8 mouse cellular contexts compared by ENCODE assay signal in genomic region chr9:20951441-20951840, GRCm38 (mm10). TPM values are rescaled to one million over a fixed set of nuclear protein-coding genes. Genes with fewer than 3 reads are reported as not detected.
A peak's percentile ranks its signal among the peaks of the same experiment; 100 is the strongest.
DNase-seq lines count a peak whose midpoint lies in the region; ATAC-seq and TF ChIP-seq lines count a peak whose summit lies in the region.

No protein-coding gene starts in this region.

- DNase-seq in right cerebral cortex, postnatal 10 days (ENCODE audit: low spot score in 2 of 2), result peak; percentile 36 to 50
- no peak for DNase-seq in right cerebral cortex, postnatal 14 days
- peak; percentile 28 for DNase-seq in brain, embryonic 14.5 days (ENCODE audit: low read depth)
- DNase-seq in kidney, adult 2 months, result peak; percentile 33
- DNase-seq in yolk sac, embryonic 10.5 days (ENCODE audit: low spot score), result peak; percentile 43
- no peak for DNase-seq in layer of hippocampus, postnatal 25 days (ENCODE audit: extremely low spot score in 1 of 2, low spot score in 1 of 2)

- no peaks in the 10 kb centered on the region for H3K9me3 ChIP-seq in forebrain, embryonic 15.5 days
- no peaks in the 10 kb centered on the region for H3K9me3 ChIP-seq in lung, embryonic 16.5 days (ENCODE audit: control insufficient read depth, low read length)

- peak overlapping the region; percentile 59 for H3K4me2 ChIP-seq in forebrain, embryonic 15.5 days (replicated peaks)
- H3K4me2 ChIP-seq in lung, embryonic 16.5 days (ENCODE audit: low read depth, low read length), result peak overlapping the region; percentile 87

- no peaks in the 10 kb centered on the region for H3K27me3 ChIP-seq in forebrain, embryonic 15.5 days
- no peaks in the 10 kb centered on the region for H3K27me3 ChIP-seq in kidney, adult 2 months (replicated peaks; ENCODE audit: control insufficient read depth, insufficient read depth, low read length)
- no peaks in the 10 kb centered on the region for H3K27me3 ChIP-seq in lung, embryonic 16.5 days (ENCODE audit: control insufficient read depth, insufficient read depth, low read depth, low read length)

- peak overlapping the region; percentile 83 for H3K4me3 ChIP-seq in forebrain, embryonic 15.5 days
- peak overlapping the region; percentile 87; the same call in 1 of the 2 replicates for H3K4me3 ChIP-seq in kidney, adult 2 months (ENCODE audit: insufficient read depth, low read depth, low read length)
- peak overlapping the region; percentile 98 for H3K4me3 ChIP-seq in lung, embryonic 16.5 days (ENCODE audit: low read length)

- no peak overlapping the region for H3K27ac ChIP-seq in forebrain, embryonic 15.5 days (replicated peaks)
- H3K27ac ChIP-seq in kidney, adult 2 months (ENCODE audit: insufficient read depth, low read depth, low read length), result no peak overlapping the region
- peak overlapping the region; percentile 97 for H3K27ac ChIP-seq in lung, embryonic 16.5 days (ENCODE audit: low read length)

- peak overlapping the region; percentile 85 for H3K9ac ChIP-seq in forebrain, embryonic 15.5 days (replicated peaks)
- H3K9ac ChIP-seq in lung, embryonic 16.5 days (ENCODE audit: low read length), result peak overlapping the region; percentile 77

- H3K4me1 ChIP-seq in forebrain, embryonic 15.5 days, result peaks cover 16% of the 10 kb centered on the region
- H3K4me1 ChIP-seq in kidney, adult 2 months (ENCODE audit: control insufficient read depth, insufficient read depth, low read length), result no peaks in the 10 kb centered on the region
- peaks cover 19% of the 10 kb centered on the region for H3K4me1 ChIP-seq in lung, embryonic 16.5 days (replicated peaks; ENCODE audit: control insufficient read depth, insufficient read depth, low read length)

- TF ChIP-seq CTCF in brain, embryonic 14.5 days (IDR thresholded peaks at IDR 0.05; ENCODE audit: borderline replicate concordance, extremely low read depth, insufficient read depth, insufficient read length), result no peak
- no peak for TF ChIP-seq CTCF in kidney, adult 2 months (conservative IDR thresholded peaks at IDR 0.05; ENCODE audit: insufficient read depth, insufficient read length, low read depth, low read length)

- ATAC-seq in forebrain, embryonic 15.5 days (replicated peaks), result no peak
- ATAC-seq in lung, embryonic 16.5 days (ENCODE audit: low read depth), result peak; percentile 16; the same call in 1 of the 2 replicates

- 12% methylated on average over 14 of the region's 14 CpGs for WGBS in forebrain, embryonic 15.5 days
- 11% methylated on average over 14 of the region's 14 CpGs for WGBS in kidney, adult 2 months
- WGBS in lung, embryonic 16.5 days, result 4% methylated on average over 14 of the region's 14 CpGs

- TF ChIP-seq POLR2A in brain, embryonic 14.5 days (IDR thresholded peaks at IDR 0.05; ENCODE audit: borderline replicate concordance, extremely low read depth, insufficient read depth, insufficient read length, poor library complexity, severe bottlenecking), result no peak
- no peak for TF ChIP-seq POLR2A in kidney, adult 2 months (IDR thresholded peaks at IDR 0.05; ENCODE audit: low read depth, low read length)

- no peaks in the 10 kb centered on the region for H3K36me3 ChIP-seq in forebrain, embryonic 15.5 days
- H3K36me3 ChIP-seq in kidney, adult 2 months (ENCODE audit: control insufficient read depth, insufficient read depth, low read length), result no peaks in the 10 kb centered on the region
- no peaks in the 10 kb centered on the region for H3K36me3 ChIP-seq in lung, embryonic 16.5 days (ENCODE audit: control insufficient read depth, insufficient read depth, low read length)

RNA-seq across cellular contexts. Expression of gene Dnmt1, which starts 8.2 kb away (rescaled TPM):
- 90.1 and 103 TPM in 2 replicates for polyA plus RNA-seq in brain, embryonic 14.5 days (2012; rRNA removed)
- polyA plus RNA-seq in forebrain, embryonic 15.5 days (2015; fragmentation: Nextera tagmentation; extraction: Ambion mirVana), result 80.0 and 84.6 TPM in 2 replicates
- 12.1 and 12.5 TPM in 2 replicates for polyA plus RNA-seq in kidney, adult 2 months (2012; rRNA removed)
- 92.5 and 97.1 TPM in 2 replicates for polyA plus RNA-seq in lung, embryonic 16.5 days (2015; fragmentation: Nextera tagmentation; extraction: Ambion mirVana)
- 10 to 100 TPM; 34.6 to 36.3 TPM for total RNA-seq in layer of hippocampus, postnatal 25 days (2021)

RNA-seq across cellular contexts. Expression of gene S1pr2, which starts 25.1 kb away (rescaled TPM):
- polyA plus RNA-seq in brain, embryonic 14.5 days (2012; rRNA removed), result 4.7 and 6.0 TPM in 2 replicates
- 6.9 and 7.5 TPM in 2 replicates for polyA plus RNA-seq in forebrain, embryonic 15.5 days (2015; fragmentation: Nextera tagmentation; extraction: Ambion mirVana)
- 3.5 and 4.0 TPM in 2 replicates for polyA plus RNA-seq in kidney, adult 2 months (2012; rRNA removed)
- polyA plus RNA-seq in lung, embryonic 16.5 days (2015; fragmentation: Nextera tagmentation; extraction: Ambion mirVana), result 63.5 and 67.2 TPM in 2 replicates
- total RNA-seq in layer of hippocampus, postnatal 25 days (2021), result 1 to 10 TPM; 2.5 to 3.6 TPM

RNA-seq across cellular contexts. Expression of gene Mrpl4, which starts 51.1 kb away (rescaled TPM):
- 81.1 and 85.4 TPM in 2 replicates for polyA plus RNA-seq in brain, embryonic 14.5 days (2012; rRNA removed)
- 112 and 115 TPM in 2 replicates for polyA plus RNA-seq in forebrain, embryonic 15.5 days (2015; fragmentation: Nextera tagmentation; extraction: Ambion mirVana)
- 175 and 213 TPM in 2 replicates for polyA plus RNA-seq in kidney, adult 2 months (2012; rRNA removed)
- polyA plus RNA-seq in lung, embryonic 16.5 days (2015; fragmentation: Nextera tagmentation; extraction: Ambion mirVana), result 156 TPM in 2 replicates
- 10 to 100 TPM; 60.1 to 62.4 TPM for total RNA-seq in layer of hippocampus, postnatal 25 days (2021)

RNA-seq across cellular contexts. Expression of gene Eif3g, which starts 53.0 kb away (rescaled TPM):
- 144 and 152 TPM in 2 replicates for polyA plus RNA-seq in brain, embryonic 14.5 days (2012; rRNA removed)
- polyA plus RNA-seq in forebrain, embryonic 15.5 days (2015; fragmentation: Nextera tagmentation; extraction: Ambion mirVana), result 267 and 288 TPM in 2 replicates
- 93.1 and 116 TPM in 2 replicates for polyA plus RNA-seq in kidney, adult 2 months (2012; rRNA removed)
- polyA plus RNA-seq in lung, embryonic 16.5 days (2015; fragmentation: Nextera tagmentation; extraction: Ambion mirVana), result 255 and 258 TPM in 2 replicates
- total RNA-seq in layer of hippocampus, postnatal 25 days (2021), result 100 to 1,000 TPM; 118 to 122 TPM

Comparison
In these comparisons a context has a peak if more than half of its experiments do, and no peak if none do; other contexts are left out.
1. DNase-seq: peak in right cerebral cortex, postnatal 10 days (2 of 2), brain, embryonic 14.5 days (single experiment), kidney, adult 2 months (single experiment) and yolk sac, embryonic 10.5 days (single experiment); none in right cerebral cortex, postnatal 14 days (single experiment) and layer of hippocampus, postnatal 25 days (0 of 2).
2. Peak in every context shown above with its lines, with median percentiles within 50 percentile points of each other: H3K4me3 ChIP-seq.